Mouse (Mus musculus): ENCODE measurements around the gene Cdca5. TPM values are rescaled to one million over a fixed set of nuclear protein-coding genes. Genes with fewer than 3 reads are reported as not detected.
"Not testable (repeated sequence)": the region's sequence is repeated elsewhere in the genome, so short reads cannot be mapped to it uniquely, and the experiment has no call there.

Gene Cdca5
- total RNA-seq (2021), result under 1 TPM; 0.23 to 0.67 TPM
- long read RNA-seq, experiment 1, result 0 reads
- long read RNA-seq, experiment 2, result 0 reads

DNA sequence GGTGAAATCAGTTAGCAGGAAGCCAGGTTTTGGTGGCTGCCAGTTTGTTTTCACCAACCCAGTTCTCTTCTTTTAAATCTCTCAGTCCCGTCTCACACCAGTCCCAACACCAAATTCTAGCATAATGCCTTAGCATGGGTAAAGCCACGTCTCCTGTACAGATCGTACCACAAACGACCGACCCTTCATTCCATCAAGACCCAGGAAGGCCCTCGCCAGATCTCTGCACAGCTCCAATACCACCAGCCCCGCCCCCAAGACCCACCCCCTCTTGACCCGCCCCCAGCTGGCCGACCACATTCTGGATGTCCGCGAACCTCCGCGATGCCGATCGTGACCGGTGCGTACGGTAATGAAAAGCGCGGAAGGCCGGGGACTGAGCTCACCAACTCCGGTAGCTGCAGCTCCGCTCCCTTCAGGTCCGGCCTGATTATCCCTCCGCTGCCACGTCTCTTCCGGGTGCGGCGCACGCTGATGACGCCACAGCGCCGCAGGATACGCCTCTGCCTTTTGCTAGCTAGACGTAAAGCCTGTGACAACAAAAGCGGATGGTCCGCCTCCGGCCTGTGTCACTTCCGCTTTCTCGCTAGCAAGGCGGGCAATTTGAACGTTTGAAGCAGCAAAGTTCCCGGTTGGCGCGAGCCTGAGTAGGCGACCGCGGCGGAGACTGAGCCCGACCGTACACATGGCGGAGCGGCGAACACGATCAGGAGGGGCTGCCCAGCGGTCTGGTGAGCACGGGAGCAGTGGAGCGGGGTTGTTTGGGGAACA lies at the start of gene Cdca5, which contains the start of gene Zfpl1:
TSS of gene Cdca5 (plus strand) at position 506 of the 771 bp plus-strand sequence.
TSS of gene Zfpl1 (minus strand) at position 479 of the 771 bp plus-strand sequence.
- peak; percentile 95 for DNase-seq

DNA sequence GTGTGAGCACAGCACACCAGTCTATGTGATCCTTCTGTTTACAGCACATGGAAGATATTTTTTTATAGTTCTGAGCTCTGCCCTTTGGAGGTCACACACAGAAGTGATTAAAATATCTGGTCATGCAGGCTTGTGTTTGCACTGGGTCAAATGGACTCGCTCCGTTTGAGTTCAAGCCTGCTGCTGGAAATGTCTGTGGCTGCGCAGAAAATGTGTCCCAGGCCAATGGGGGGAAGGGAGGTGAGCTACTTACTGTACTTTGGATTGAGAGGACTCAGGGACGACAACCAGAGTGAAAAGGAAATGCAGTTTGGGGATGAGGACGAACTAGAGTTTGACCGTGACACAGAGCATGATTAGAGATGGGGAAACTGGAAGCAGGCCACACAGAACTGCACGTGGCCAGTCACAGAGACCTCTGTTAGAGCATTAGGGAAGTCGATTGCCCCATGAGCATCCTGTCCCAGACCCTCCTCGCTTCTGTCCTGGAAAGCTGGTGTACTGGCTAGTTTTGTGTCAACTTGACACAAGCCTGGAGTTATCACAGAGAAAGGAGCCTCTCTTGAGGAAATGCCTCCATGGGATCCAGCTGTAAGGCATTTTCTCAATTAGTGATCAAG lies 48.7 kb upstream of the Cdca5 start:
- no peak for DNase-seq

DNA sequence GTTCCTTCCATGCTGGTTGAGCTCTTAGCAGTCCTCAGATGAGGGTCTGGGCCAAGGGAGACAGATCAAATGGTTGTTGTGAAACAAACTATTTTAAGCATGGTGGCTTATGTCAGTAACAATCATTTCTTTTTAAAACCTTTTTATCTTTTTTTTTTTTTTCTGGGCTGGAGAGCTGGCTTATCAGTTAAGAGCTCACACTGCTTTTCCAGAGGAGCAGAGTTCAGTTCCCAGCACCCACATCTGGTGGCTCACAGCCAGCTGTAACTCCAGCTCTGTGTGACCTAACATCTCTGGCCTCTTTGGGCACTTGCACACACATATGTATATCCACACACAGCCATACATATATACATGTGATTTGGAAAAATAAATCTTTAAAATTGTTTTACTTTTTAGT lies 47.1 kb upstream of the Cdca5 start:
- no peak for DNase-seq

DNA sequence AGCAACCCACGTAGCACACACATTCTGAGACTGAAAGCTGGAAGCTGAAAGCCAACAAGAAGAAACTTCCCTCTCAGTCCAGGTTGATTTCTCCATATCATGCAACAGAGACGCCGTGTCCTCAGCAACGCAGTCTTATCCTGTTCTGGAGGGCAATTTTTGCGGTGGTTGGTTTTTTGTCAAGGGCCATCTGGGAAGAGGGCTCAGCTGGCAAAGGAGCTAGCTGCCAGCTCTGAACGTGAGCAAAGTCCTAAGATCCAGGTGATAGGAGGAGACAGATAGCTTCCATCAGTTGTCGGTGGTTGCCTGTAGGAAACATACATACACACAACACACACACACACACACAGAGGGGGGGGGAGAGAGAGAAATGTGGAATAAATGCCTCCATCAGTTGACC lies 46.5 kb upstream of the Cdca5 start:
- no peak for DNase-seq

DNA sequence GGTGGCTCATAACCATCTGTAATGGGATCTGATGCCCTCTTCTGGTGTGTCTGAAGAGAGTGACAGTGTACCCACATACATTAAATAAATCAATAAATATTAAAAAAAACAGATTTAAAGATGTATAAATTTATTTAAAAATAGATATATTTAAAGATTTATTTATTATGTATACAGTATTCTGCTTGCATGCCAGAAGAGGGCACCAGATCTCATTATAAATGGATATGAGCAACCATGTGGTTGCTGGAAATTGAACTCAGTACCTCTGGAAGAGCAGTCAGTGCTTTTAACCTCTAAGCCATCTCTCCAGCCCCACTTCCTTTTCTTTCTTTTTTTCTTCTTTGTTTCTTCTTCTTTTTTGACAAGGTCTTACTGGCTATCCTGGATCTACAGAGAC lies 44.8 kb upstream of the Cdca5 start:
- no peak for DNase-seq

DNA sequence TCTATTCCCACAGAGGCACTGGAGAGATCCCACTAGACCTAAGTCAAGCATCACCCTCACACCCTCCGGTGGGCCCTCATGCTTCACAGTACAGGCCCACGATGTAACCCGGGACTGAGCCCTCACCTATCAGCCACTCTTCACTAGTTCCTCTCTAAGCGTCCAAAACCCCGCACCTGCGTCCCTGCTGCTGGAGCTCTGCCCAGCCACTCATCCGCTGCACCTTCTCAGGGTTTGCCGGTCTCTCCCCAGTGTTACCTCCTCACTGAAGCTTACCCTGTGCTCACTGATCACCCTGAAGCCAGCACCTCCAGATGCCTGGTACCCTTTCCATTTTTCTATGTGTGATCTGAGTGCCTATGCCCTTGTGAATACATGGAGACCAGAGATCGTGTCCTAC lies 42.5 kb upstream of the Cdca5 start:
- no peak for DNase-seq

DNA sequence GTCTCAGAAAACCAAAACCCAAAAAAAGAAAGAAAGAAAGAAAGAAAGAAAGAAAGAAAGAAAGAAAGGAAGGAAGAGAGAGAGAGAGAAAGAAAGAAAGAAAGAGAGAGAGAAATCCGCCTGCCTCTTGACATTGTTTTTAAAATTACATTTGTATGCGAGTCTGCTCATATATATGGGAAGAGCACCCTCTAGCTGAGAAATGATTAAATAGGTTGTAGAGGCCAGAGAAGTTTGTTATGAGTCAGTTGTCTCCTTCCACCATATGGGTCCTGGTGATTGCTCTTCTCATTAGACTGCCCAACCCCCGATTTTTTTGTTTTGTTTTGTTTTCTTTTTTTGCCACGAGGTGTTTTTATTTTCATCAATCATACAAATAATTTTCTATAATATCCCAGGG lies 40.7 kb upstream of the Cdca5 start:
- not testable (repeated sequence) for DNase-seq

DNA sequence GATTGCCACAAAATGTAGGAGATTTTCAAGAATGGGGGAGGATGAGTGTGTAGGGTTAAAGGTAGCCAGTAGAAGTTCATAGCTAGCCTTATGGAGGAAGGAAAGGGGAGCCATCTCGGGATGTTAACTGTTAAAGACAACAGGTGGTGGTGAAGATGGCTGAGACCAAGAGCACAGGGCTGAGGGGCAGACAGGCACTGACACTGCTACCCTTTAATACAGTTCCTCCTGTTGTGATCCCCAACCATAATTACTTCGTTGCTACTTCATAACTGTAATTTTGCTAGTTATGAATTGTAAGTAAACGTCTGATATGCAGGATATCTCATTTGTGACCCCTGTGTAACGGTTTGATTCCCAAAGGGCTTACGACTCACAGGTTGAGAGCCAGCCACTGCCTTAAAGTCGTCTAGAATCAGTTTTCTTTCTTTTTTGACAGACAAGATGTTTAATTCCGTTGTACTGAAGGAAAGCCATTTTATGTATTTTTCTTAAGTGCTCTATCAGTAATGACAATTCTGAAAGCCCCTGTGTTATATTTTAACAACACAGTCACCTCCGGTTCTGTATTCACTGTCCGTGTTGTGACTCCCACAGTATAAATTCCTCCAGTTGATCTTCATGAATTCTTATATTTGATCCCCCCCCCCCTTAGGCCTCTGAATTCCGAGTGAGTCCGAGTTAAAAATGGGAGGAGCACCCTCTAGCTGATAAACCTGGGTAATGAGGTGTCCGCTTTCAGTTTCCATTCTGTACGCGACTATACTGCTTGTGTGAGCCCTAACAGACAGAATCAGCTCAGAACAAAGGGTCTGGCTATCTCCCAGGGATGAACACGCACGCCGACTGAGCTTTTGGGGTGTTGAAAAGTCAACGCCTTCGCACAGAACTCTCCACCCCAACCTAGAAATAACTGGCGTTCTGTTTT lies 39.2 kb upstream of the Cdca5 start:
- DNase-seq, result no peak

DNA sequence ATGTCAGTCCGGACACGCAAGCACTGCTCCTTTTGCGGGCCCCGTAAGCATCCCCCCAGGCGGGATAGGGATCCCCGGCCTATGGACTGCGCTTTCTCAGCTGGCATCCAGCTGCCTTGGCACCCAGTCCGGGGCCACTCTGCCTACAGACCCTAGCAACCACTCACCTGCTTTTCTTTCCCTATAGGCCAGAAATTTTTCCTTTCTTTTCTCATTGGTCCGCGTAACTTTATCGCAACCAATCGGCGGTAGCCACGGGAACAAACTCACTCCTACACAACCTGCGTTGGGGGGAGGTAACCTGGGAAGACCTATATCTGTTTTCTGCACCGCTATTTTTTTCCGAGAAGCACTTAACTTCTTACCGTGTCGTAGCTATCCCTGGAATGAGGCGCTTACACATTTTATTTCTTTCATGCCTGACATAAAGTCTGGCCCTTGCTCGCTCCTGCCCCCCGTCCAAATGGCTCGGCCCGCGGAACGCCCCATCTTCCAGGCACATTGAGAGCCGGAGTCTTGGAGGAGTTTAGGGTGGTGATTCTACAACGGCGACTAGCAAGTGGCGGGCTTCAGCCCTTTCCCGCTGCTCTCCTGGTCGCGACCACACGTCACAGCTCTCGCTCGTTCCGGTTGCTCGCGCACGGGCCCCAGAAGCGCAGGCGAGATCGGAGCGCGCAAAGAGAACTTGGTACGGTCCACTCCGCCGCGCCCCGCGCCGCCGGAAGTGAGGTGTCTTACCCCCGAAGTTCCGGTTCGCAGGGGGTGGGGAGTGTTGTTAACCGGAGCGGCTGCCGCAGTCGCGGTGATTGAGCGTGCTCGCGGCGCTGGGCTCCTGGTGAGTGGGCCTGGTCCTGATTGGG lies 38.3 kb upstream of the Cdca5 start, which contains the start of gene Syvn1:
TSS of gene Syvn1 (plus strand) at position 283 of the 860 bp plus-strand sequence.
- DNase-seq, result peak; percentile 89

DNA sequence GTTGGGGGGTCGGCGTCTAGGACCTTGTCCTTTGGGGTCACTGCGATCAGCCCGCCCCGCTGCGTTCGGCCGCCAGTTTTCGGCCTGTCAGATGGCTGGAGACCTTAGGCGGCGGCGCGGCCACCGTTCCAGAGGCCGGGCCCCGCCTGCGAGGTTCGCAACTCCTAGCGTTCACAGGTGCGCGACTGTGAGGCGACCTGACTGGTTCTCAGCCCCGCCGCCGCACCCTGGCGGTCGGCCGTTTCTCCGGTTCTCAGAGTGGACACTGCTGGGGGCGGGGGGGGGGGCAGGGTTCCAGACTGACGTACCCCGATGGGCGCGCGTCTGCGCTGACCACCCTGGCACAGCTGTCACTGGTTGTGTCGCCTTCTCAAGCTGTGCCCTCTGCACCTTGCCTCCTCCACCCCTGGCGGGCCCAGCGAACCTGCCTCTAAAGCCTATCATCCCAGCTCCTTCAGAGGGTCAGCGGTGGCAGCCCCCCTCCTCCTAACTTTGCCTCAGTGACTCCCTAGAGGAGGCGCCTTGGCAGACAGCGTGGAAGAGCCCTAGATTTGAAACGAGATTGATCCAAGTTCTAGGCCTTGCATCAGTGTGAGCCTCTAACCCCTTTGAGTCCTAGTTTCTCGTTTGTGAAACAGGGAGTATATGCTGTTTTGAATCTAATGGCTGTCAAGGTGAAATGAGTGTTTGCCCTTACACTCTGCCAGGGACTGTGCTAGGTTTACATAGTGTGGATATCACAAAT lies 37.5 kb upstream of the Cdca5 start:
- DNase-seq, result no peak

DNA sequence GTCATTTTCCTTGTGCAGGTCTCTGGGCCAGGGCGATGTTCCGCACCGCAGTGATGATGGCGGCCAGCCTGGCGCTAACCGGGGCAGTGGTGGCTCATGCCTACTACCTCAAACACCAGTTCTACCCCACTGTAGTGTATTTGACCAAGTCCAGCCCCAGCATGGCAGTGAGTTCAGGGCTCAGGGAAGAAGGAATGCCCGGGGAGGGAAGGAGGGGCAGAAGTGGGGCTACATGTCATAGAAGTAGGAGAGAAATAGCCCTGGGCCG lies 37.0 kb upstream of the Cdca5 start:
- no peak for DNase-seq

DNA sequence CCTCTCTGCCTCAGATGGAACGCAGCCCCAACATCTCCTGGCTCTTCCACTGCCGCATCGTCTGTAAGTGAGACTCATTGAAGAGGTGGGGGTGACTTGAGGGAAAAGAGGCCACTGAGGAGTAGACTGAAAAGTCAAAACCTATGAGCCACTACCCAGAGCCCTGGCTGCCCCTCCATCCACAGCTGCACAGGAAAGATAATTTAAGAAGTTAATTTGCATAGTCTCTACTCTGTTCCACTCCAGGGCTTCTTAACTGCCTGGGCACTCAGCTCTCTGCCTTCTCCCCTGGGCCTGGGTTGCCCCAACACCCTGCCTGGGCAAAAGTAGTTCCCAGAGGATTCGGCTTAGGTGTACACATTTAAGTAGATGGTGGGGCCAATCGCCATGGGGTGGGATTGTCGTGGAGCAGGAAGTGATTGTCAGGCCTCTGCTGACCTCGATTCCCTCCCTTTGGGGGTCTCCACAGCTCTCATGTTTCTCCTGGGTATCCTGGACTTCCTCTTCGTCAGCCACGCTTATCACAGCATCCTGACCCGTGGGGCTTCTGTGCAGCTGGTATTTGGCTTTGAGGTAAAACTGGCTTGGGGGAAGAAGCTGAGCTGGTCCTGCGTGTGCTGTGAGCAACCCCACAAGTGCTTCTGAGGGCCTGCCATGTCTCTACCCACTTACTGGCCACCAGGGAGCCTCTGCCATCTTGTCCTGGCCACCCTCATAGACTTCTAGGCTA lies 35.9 kb upstream of the Cdca5 start:
- no peak for DNase-seq

DNA sequence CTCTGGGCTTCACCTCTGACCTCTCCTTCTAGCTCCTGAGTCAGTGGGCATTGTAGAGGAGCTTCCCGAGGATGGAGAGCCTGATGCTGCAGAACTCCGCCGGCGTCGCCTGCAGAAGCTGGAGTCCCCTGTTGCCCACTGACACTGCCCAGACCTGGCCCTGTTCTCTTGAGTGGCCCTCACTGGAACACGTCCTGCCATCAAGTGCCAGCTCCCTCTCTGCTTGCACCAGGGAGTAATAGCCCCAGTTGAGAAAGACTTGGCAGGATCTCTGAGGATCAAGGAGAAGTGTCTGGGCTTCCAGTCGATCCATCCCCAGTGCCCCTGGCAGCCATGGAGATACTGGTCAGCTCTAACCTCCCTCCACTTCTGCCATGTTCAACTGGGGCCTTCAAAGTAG lies 32.3 kb upstream of the Cdca5 start:
- DNase-seq, result no peak

DNA sequence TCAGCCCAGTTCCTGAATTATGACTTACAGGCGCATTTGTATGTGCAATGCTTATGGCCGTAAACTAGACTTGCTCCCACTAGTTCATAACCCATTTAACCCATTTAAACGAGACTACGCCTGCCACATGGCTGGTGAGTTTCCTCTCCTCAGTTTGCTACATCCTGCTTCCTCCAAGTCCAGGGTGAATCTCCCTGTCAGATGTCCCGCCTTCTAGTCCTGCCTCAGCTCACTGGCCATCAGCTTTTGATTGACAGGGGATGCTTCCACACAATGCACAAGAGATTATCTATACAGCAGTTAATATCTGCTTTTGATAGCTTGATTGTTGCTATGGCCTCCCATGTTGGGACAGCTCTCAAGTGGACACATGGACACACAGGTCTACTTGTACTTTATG lies 30.5 kb upstream of the Cdca5 start:
- DNase-seq, result no peak

DNA sequence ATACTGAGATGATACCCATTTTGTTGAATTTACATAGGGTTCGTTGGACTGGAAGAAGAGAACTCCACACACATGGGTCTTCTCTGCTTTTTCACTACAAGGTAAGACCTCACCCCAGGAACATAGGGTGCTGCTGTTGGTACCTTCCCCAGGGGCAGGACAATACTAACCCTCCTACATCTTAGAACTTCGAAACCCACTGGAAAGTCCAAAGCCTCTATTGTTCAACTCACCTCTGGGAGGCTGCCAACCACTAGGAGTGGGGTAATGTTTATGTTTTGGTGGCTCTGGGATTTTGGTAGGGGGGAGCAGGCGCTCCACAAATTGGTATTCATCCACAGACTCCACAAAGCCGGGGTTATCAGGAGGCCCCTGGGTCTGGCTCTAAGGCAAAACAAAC lies 28.1 kb upstream of the Cdca5 start:
- no peak for DNase-seq

DNA sequence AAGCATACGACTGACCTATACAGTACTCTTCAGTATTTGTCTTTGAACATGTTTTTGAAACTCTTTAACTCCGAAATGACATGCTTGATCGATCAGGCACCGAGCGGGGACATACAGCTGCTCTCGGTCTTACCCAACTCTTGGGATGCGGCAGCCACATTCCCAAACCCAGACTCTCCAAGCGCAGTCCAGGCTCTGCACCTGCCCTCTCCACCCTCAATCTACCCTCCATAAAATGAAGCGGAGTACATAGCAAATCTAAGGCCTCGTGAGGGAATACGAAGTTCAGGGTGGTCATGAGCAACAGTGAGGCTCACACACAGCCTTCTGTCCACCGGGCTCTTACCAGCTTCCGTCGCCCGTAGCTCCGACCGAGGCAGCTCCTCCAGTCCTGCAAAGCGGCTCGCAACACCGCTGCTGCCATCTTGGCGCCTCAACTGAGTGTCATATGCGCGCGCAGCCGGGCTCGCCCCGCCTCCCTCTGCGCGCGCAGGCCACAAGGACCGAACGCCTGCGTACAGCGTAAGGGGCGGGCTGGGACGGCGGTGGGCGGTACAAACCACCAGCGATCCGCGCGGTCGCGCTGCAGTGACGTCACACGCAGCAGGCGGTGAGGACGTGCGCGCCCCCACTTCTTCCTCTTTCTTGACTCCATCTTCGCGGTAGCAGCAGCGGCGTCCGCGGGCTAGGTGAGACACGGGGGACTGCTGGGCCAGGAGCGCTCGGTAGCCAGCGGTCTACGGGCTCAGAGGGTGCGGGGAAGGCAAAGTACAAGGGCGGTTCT lies 27.3 kb upstream of the Cdca5 start, which contains the start of the genes Mrpl49 and Fau:
TSS of gene Mrpl49 (minus strand) at position 473 of the 784 bp plus-strand sequence.
TSS of gene Fau (plus strand) at position 532 of the 784 bp plus-strand sequence.
- DNase-seq, result peak; percentile 98

DNA sequence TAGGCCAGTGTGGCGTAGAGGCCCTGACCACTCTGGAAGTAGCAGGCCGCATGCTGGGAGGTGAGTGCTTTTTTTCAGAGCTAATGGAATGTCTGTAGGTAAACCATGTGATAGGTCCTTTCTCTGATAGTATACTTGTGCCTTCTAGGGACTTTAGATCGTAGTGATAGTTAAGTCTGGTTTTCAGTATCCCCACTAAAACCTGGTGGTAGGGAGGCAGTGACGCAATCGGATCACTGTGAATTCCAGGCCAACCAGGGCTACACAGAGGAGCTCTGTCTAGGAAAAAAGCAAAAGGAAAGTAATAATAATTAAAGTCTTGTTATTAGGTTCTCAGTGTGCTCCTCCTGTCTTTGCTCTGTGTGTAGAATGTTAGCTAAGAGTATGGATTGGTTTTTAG lies 26.3 kb upstream of the Cdca5 start:
- no peak for DNase-seq

DNA sequence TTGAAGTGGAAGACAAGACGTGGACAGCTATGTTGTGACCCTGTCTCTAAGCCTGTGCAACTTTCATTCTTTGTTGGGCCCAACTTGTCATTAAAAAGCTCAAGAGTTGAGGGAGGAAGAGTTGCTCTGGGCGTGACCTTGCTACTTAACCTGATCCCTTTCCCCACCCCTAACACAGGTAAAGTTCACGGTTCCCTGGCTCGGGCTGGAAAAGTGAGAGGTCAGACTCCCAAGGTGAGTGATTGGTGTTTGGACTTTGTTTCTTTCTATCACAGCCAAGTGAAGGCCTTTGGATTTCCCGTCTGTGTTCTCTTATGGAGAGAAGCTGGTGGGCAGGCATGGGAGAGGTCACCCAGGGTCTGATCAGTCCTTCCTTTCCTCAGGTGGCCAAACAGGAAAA lies 25.8 kb upstream of the Cdca5 start:
- no peak for DNase-seq

DNA sequence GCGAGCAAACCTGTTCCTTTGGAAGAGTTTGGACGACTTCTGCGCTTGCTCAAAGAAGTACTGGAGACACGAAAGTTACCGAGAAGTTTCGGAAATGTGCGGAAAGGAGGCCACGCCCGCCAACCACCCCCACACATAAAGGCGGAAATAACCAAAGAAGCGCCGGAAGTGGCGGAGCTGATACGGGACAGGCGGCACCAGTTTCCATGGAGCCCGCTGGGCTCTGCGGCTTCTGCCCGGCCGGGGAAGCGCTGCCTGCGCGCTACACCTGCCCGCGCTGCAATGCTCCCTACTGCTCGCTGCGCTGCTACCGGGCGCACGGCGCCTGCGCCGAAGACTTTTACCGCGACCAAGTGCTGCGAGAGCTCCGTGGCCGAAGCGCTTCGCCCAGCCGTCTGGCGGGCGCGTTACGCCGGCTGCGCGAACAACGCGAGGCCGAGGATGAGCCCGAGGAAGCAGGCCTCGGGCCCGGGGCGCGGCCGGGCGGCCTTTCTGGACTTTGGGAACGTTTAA lies 23.7 kb upstream of the Cdca5 start, which contains the start of gene Znhit2:
TSS of gene Znhit2 (plus strand) at position 172 of the 513 bp plus-strand sequence.
- peak; percentile 94 for DNase-seq

All from gastrocnemius, postnatal 25 days (tissue).